Mouse (Mus musculus) cerebellum, postnatal 25 days (tissue): ENCODE data around the gene Me1.
A peak's percentile ranks its signal among the peaks of the same experiment; 100 is the strongest.

Source experiments
- DNase-seq, 2 experiments: peaks; one replicate each; pipeline ENCODE4 v3.0.0; 2021; ENCODE audit warnings: mixed read lengths in 2 of 2

Me1 gene

DNA sequence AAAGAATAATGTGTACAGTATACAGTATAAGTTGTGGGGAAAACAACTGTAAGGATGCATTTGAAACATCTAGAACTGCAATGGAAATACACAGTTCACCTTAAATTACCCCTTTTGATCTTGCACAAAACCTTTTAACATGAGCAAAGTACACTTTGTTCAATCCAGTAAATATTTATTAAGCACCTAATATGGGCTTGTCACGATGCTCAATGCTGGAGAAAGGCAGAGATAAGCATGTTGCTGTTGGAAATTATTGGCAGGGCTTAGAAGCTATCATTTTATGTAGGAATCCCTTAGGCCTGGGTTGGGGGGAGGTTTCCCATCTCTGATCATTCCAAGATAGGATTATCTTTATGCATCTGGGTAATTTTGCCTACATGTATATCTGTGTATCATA is 11.7 kb upstream of the Me1 start:
- DNase-seq: no peak

DNA sequence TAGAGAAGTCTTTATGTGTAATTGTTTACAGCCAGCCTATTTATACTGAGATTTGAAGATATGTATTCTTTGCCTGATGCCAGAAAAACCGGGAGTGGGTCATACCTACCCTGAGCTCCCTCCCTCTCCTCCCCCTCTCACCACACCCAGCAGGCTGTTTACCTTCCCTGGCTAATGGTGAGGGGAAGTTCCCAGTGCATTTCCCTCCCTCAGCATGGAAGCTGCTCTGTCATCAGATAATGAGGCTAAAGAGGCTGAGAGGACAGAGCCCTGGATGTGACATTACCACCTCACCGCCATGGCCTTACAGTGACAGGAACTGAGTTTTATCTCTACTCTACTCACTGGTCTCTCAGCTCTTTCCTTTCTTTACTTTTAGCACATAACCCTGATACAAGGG is 6.1 kb upstream of the Me1 start:
- DNase-seq: no peak

DNA sequence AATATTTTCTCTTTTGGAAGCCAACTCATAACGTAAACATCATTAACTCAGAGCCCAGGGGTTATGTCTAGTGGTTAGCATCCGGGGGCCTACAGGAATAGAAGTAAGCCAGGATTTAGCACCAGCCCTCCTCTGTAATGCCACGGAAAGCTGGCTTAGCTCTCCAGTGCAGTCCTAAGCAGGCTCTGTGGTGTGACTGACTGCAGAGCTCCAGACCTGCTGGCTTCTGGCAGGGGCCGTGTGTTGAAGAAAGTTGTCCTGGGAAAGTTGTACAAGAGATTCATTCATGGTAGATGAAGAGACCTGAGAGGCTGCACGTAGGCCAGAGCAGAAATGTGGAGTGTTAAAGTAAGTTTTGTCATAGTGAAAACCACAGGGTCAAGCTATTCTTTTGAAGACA is 5.5 kb upstream of the Me1 start:
- no peak for DNase-seq

DNA sequence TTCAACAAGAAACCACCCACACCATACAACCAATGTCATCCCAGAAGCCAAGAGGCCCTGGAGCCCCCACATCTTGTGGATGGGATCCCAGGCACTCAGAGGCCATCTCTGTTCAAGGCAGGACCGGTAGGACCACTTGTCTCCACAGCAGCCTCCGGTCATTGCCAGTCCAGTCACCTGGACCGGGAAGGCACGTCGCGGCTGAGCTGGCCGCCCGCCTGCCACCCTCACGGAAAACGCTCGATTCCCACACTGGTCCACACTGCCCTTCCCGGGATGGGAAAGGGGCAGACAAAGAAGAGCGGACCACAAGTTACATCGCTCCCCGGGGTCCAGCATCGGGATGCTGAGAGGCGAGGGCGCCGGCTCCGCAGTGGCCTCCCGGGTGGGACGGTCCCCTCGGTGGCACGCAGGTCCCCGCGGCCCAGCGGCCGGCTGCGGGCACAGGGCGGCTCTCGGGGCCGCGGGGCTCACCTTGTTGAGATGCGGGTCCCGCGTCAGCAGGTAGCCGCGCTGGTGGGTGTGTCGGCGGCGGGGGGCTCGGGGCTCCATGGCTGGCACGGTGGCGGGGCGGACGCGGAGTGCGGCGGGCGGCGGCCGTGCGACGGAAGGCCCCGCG is 445 bp downstream of the Me1 start:
- DNase-seq: peak; percentile 41 to 51

DNA sequence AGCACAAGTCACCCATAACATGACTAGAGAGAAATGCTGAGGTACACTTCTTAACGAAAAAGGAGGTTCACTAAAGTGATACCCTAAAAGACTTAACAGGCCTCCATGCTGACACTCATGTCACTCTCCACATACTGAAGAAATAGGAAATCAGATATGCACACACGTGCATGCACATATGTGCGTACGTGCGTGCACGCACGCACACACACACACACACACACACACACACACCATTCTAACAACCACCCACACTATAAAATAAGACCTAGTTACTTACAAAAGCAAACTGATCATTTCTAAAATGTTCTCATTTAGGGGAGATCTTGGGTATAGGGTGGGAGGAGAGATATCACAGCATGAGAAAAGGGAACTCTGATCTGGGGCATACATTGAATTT is 1.1 kb downstream of the Me1 start:
- no peak for DNase-seq

DNA sequence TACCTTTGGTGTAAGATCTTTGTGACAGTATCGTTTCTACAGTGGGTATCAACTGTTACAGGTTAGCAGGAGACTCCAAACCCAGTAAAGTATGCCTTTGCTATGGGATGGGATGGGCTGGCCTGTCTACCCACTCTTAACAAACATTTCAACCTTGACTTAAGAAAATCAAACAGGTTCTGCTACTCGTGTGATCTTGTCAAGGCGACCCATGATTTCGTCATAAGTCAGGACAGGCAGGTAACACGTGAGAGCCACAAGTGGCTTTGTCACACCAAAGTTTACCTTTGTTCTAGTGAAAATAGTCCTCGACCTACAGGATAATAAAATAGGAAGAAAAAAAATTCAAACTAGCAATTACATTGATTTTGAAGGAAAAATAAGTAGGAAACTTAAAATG is 1.8 kb downstream of the Me1 start:
- no peak for DNase-seq

DNA sequence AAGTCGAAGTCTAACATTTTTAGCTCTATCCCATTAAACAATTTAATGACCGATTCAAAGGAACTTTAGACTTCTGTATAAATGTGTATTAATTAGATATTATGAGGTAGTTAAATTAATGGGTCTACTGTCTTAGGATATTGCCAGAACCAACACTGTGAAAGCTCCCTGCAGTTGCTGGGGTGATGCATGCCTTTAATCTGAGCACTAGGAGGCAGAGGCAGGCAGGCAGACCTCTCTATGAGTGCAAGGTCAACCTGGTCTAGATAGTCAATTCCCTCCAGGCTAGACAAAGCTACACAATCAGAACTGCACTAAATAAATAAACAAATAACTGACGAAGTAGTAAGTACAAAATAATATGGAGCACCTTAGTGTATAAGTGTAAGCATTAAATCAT is 3.1 kb downstream of the Me1 start:
- no peak for DNase-seq

DNA sequence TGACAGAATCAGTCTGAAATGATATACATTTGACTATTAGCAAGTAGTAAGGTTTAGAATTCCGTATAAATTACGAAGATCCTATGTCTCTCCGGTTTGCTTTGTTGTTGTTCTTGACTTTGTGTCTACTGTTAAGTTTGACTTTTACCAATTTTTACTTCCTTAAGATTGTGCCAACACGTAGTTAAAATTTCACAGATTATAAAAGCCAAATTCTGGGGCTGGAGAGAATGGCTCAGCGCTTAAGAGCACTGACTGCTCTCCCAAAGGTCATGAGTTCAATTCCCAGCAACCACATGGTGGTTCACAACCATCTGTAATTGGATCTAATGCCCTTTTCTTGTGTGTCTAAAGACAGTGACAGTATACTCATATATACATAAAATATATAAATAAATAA is 3.5 kb downstream of the Me1 start:
- DNase-seq: no peak

DNA sequence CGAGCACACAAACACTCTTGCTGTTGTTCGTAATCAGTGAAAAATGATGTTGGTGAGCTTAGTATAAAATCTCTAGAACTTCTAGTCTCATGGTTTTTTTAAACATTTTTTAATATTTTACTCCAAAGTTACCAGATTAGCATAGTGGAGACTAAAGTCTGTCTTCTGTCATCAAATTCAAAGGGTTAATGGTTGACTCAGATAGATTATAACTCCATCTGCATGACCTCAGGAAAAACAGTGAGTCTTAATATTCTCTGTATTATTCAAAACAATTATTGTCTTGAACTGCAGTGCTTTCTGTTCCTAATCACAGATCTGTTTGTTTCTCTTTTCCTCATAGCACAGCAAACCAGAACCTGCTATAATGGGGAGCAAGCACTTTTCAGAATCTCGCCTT is 4.7 kb downstream of the Me1 start:
- no peak for DNase-seq

DNA sequence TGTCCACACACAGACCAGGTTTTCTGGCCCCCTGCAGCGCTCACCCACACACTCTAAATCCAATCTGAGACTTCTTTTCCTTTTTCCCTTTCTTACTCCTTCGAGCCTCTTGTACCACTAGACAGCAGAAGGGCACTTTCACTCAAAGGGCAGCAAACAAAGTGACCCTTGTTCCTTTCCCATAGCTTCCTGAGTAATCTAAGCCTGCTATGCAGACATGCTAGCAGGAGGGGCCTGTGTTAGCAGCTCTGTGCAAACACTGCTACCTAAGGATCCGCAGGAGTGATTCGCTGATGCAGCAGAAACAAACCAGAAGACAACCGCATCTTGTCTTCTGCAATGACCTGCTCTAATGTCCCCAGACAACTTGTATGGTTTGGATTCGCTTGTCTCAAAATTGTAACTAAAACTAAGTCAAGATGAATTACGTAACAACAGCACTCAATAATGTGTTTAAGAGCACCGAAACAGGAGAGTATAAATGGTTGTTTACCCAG is 12.0 kb downstream of the Me1 start:
- no peak for DNase-seq

DNA sequence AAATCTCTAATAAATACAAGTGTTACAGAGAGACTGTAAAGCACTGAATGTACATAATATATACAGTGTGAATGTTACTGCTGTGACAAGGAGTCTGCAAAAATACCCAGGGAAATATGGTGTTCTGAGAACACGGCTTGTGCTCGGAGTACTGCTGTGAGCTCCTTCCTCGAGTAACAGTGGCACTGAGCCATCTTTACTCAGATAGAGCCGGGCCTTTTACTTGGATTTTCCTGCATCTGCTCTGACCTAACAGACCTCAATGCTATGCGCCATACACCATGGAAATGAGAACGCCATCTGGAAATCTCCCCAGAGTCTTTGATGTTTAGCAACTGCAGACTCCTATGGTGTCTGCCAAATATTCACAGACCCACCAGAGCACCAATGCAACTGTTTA is 12.9 kb downstream of the Me1 start:
- no peak for DNase-seq

DNA sequence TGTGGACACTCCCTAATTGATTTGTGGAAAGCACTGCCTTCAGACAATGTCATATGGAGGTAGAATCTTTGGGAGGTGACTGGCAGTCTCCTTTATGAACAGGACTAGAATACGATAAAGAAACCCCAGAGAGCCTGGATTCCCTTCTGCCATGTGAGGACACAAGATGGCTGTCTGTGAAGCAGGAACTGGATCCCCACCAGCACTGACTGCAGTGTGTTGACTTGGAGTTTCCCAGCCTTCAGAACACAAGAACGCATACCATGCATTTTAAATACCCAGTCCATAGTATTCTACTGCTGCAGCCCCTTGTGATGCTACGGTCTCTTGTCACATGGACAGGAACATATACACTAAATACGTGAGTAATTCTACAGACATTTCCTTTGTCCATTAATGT is 13.5 kb downstream of the Me1 start:
- DNase-seq: no peak

DNA sequence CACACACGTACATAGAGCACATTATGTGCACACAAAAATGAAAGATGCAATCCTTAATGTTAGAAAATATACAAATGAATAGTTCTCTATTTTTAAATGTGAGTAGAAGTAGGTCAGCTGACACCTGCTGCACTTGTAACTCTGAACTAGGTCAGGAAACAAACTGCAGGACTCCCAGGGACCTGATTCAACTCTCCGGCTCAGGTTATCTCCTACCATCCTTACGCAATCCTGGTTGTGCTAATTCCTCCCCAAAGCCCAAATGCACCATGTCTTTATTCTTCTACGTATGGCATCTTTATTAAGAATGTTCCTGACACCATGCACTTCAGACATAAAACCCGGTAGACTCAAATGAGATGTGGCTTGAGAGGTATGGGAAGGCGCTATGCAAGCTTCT is 15.3 kb downstream of the Me1 start:
- no peak for DNase-seq

DNA sequence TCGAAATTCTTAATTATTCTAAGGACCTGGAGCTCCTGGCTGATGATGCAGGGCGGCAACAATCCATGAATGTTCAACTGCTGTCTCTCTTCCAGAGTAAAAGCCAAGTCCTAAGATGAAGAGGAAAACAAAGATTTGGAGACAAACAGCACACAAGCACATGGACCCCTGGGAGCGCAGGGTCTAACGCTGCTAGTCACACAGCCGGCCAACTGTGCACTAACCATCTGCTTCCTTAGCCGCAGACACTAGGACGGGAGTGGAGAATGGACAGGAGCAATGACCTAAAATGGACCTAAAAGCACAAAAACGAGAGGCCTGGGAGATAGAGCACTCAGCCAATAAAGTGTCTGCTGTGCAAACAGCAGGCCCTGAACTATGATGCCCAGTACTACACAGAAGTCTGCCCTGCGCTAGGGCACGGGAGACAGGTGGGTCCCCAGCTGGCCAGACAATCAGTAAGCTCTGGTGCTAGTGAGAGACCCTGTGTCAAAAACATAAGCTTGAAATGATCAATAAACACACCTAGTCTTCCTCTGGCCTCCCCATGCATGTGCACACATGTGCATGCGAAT is 15.8 kb downstream of the Me1 start:
- no peak for DNase-seq

DNA sequence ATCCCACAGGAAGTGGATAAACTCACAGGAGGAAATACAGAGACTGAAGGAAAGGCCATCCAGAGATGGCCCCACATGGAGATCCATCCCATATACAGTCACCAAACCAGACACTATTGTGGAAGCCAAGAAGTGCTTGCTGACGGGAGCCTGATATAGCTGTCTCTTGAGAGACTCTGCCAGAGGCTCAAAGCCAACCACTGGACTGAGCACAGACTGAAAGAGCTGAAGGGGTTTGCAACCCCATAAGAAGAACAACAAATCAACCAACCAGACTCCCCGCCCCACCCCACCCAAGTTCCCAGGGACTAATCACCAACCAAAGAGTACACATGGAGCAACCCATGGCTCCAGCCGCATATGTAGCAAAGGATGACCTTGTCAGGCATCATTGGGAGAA is 19.5 kb downstream of the Me1 start:
- no peak for DNase-seq

DNA sequence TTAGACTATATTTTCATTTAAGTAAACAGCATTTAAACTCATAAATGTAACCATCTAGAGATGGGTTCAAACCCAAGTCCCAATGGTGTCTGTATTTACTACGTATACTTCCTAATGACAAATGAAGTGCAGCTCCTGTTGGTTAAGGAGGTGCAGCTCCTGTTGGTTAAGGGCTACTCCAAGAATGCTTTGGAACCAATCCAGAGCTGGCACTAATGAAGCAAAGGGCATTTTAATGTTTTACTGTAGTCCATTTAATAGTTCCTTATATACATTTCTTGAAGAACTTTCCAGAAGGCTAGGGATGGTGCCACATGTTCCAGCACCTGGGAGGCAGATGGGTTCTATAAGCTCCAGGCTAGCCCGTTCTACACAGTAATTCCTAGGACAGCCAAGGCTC is 20.3 kb downstream of the Me1 start:
- DNase-seq: no peak

DNA sequence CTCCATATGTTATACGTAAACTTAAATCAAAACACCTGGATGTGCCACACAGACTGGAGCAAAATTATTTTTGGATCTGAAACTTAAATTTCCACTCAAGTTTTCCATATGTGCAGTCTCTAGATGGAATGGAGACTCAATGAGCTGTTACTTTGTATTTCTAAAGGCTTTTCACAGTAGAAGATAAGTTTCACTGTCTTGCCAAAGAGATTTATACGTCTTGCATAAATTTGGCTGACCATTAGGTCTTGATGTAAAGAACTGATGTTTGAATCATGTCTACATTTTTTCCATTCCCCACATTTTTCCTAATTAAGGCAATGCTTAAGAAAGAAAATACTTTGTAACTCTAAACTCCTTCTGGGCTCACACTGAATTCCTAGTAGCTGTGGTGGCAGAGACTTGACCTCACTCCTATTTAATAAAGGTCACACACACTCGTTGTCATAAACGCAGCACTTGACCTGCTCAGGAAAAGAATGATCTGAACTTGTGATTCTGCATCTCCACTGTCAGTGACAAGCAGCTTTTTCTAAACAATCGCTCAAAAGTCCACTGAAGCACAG is 22.8 kb downstream of the Me1 start:
- DNase-seq: no peak

DNA sequence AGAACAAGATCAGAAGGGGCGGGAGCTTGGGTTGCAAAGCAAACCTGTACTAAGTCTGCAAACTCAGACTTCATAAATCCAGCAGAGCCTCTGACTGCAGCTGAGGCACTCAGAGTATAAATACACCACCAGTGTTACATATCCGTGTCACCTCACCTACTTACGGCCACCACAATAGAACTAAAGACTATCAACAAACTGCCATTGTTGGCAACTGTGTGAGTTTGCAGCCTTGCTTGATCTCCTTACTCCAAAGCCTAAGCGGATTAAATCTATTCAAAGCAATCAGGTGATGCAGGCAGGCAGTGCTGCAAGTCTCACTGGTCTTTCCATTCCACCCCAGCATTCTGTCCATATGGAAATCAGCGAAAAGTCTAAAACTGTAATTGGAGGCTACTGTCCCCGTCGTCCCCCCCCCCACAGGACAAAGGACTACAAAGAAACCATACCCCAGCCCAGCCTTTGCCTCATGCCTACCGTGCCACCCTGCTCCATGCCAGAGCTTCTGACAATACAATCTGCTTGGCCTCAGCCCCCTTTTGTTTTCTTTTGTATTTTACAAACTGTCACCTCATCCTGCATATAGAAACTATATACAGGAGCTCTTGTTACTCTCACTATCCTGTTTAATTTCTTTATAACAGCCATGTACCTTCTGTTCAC is 27.0 kb downstream of the Me1 start:
- DNase-seq: no peak

DNA sequence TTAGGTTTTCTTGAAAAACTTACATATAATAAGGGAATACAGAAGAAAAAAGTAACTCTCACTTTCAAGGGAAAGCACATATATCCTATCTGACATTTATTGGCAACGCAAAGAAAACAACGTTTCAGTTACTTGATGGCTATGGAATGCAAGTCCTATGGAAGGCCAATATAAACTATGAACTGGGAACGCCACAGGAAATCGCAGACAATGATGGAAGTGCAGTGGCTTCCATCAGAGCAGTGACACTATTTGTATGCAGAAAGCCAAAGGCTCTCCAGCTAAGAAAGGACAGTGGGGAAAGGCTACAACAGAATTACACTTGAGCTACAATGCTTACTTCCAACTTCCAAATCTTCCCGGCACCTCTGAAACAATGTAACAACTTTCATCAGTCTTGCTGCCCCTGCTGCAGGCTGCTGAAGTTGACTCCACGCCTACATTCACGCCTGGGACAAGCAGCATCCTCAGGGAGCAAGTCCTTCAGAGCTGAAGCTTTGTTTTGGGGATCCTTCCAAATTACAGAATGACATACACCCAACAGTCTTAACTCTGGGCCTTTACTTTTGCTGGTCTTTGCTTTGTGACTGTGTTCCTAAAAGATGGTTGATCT is 28.5 kb downstream of the Me1 start:
- DNase-seq: no peak

DNA sequence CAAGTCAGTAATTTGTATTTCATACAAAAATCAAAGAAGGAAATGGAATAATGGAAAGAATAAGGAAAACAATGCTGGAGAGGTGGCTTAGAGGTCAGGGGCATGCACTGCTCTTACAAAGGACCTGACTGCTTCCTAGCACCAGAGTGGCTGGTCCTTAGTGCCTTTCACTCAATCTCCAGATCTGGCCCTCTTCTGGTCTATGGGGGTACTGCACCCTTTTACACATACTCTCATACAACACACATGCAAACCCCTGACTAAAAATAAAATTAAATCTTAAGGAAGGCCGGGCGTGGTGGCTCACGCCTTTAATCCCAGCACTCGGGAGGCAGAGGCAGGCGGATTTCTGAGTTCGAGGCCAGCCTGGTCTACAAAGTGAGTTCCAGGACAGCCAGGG is 34.1 kb downstream of the Me1 start:
- peak in 1 of 2 experiments; percentile 9 for DNase-seq

DNA sequence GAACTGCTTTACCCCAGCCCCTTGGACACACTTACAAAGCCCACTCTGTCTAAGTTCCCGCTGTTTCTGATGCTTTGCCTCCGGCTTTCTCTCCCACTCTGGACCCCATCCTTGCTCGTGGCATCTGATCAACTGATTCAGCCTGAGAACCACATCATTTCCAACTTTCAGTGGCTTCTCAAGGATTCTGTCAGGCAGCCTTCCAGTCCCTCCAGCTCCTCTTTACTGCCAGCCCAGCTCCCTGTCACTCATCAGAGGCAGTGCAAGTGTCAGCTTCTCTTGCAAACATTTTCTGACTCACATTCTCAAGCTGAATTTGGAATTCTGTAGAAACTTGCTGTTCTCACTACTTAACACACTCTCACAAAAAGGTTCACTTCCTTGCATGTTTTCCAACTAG is 34.5 kb downstream of the Me1 start:
- no peak for DNase-seq

DNA sequence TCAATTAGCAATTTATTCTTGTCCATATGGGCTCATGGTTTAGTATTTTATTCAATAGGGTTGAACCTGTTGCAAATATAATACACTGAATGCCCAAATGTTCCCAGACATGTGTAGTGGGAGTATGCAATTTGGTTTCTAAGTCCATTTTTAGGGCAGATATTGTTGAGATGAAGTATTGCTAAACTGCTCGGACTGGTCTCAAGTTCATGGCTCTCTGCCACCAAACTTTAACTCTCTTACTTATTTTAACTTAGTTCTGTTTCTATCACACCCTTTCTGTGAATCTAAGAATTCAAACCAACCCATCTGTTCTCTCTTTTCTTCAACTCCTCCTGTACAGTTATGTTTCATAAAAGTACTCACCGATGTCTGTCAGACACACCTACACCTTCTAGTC is 35.4 kb downstream of the Me1 start:
- no peak for DNase-seq

DNA sequence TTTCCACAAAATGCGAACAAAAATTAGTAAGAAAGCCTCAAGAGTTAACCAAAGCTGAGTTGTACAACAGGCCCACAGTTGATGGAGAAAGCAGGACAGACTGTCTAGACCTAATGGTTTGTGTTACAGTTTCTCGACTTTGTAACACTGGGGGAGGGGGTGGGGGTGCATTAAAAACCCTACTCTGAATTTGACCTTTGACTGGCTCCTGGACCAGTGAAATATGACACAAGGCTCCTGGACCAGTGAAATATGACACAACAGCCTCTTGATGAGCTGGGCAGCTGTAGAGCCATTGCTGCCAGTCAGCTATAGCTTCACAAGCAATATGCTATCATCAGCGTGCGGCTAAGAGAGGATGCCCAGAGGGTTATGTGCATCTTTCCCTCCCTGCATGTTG is 37.4 kb downstream of the Me1 start:
- DNase-seq: no peak

DNA sequence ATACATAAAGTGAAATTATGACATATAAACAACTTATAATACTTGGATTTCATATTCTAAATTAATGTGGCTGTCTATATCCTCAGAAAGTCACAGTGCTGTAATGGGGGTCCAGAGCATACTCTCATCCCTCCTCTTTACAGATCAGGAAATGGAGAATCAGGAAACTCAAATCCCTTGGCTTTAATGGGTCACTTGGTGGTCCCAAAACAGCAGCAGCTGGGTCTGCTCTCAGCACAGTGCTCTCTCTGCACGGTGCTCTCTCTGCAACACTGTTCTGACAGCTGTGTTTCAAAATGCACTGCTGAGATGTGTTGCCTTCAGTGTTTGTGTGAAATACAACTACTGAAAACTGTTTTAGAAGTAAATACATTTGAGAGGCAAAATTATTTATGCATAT is 43.6 kb downstream of the Me1 start:
- no peak for DNase-seq
